Mouse (Mus musculus): ENCODE data around the gene Klc1. TPM values are rescaled to one million over a fixed set of nuclear protein-coding genes. Genes with fewer than 3 reads are reported as not detected.

The Klc1 gene
- total RNA-seq, 1 experiment: 47.9 TPM

- peaks cover 51% of the 10 kb centered on the region for H3K36me3 ChIP-seq (ENCODE audit: control insufficient read depth, insufficient read depth, low read length, poor library complexity, severe bottlenecking)
- DNase-seq (ENCODE audit: low read depth, low spot score): no peak
- H3K4me3 ChIP-seq (ENCODE audit: insufficient read depth in 1 of 2, low read depth in 1 of 2, low read length in 2 of 2, poor library complexity in 1 of 2, severe bottlenecking in 1 of 2): no peak overlapping the region
- no peaks in the 10 kb centered on the region for H3K9me3 ChIP-seq (ENCODE audit: control insufficient read depth, insufficient read depth, low read depth, low read length)
- in situ Hi-C loops (cut with MboI; ENCODE audit: low sequenced_read_pairs in 2 of 2, unreplicated experiment in 2 of 2): no loop called here
- peaks cover 0 to 25% of the 10 kb centered on the region in 2 experiments; a peak in 3 of 4 replicates for H3K4me1 ChIP-seq (ENCODE audit: control insufficient read depth in 2 of 2, insufficient read depth in 2 of 2, low read length in 2 of 2, poor library complexity in 1 of 2)
- no peak overlapping the region for H3K27ac ChIP-seq (ENCODE audit: insufficient read depth, low read depth, low read length, poor library complexity, severe bottlenecking)
- no peak overlapping the region for H3K9ac ChIP-seq (ENCODE audit: insufficient read depth, low read depth, low read length, poor library complexity, severe bottlenecking)
- TF ChIP-seq MAFK (IDR thresholded peaks at IDR 0.05; ENCODE audit: insufficient read depth, low read depth, low read length) (no peak), ZNF384 (IDR thresholded peaks at IDR 0.05; ENCODE audit: low read depth, low read length) (no peak), HCFC1 (IDR thresholded peaks at IDR 0.05; ENCODE audit: borderline replicate concordance, insufficient read depth, low read length) (no peak), ZC3H11A (IDR thresholded peaks at IDR 0.05; ENCODE audit: borderline replicate concordance, low read depth, low read length) (no peak)
These were observed 31.4 kb downstream of the Klc1 start for GRCm38 (mm10) chr12:111790090-111790489.

GRCm38 (mm10) chr12:111790631-111791030 is 32.0 kb downstream of the Klc1 start:
- no peak overlapping the region for H3K27ac ChIP-seq (ENCODE audit: insufficient read depth, low read depth, low read length, poor library complexity, severe bottlenecking)
- peaks cover 0 to 22% of the 10 kb centered on the region in 2 experiments; a peak in 3 of 4 replicates for H3K4me1 ChIP-seq (ENCODE audit: control insufficient read depth in 2 of 2, insufficient read depth in 2 of 2, low read length in 2 of 2, poor library complexity in 1 of 2)
- no peak overlapping the region for H3K4me3 ChIP-seq (ENCODE audit: insufficient read depth in 1 of 2, low read depth in 1 of 2, low read length in 2 of 2, poor library complexity in 1 of 2, severe bottlenecking in 1 of 2)
- H3K9me3 ChIP-seq (ENCODE audit: control insufficient read depth, insufficient read depth, low read depth, low read length): no peaks in the 10 kb centered on the region
- no peak overlapping the region for H3K9ac ChIP-seq (ENCODE audit: insufficient read depth, low read depth, low read length, poor library complexity, severe bottlenecking)
- in situ Hi-C loops (cut with MboI; ENCODE audit: low sequenced_read_pairs in 2 of 2, unreplicated experiment in 2 of 2): no loop called here
- DNase-seq (ENCODE audit: low read depth, low spot score): no peak
- peaks cover 48% of the 10 kb centered on the region for H3K36me3 ChIP-seq (ENCODE audit: control insufficient read depth, insufficient read depth, low read length, poor library complexity, severe bottlenecking)
- TF ChIP-seq MAFK (IDR thresholded peaks at IDR 0.05; ENCODE audit: insufficient read depth, low read depth, low read length) (no peak), ZC3H11A (IDR thresholded peaks at IDR 0.05; ENCODE audit: borderline replicate concordance, low read depth, low read length) (no peak), HCFC1 (IDR thresholded peaks at IDR 0.05; ENCODE audit: borderline replicate concordance, insufficient read depth, low read length) (no peak), CHD2 (IDR thresholded peaks at IDR 0.05; ENCODE audit: low read depth, low read length) (no peak), ZNF384 (IDR thresholded peaks at IDR 0.05; ENCODE audit: low read depth, low read length) (no peak)

- Histone ChIP-seq H3K4me3 (ENCODE audit: insufficient read depth in 1 of 2, low read depth in 1 of 2, low read length in 2 of 2, poor library complexity in 1 of 2, severe bottlenecking in 1 of 2) (no peak overlapping the region), H3K27ac (ENCODE audit: insufficient read depth, low read depth, low read length, poor library complexity, severe bottlenecking) (no peak overlapping the region), H3K9me3 (ENCODE audit: control insufficient read depth, insufficient read depth, low read depth, low read length) (no peaks in the 10 kb centered on the region), H3K36me3 (ENCODE audit: control insufficient read depth, insufficient read depth, low read length, poor library complexity, severe bottlenecking) (peaks cover 46% of the 10 kb centered on the region), H3K4me1 (ENCODE audit: control insufficient read depth in 2 of 2, insufficient read depth in 2 of 2, low read length in 2 of 2, poor library complexity in 1 of 2) (peaks cover 0 to 22% of the 10 kb centered on the region in 2 experiments; a peak in 3 of 4 replicates), H3K9ac (ENCODE audit: insufficient read depth, low read depth, low read length, poor library complexity, severe bottlenecking) (no peak overlapping the region)
- in situ Hi-C loops (cut with MboI; ENCODE audit: low sequenced_read_pairs in 2 of 2, unreplicated experiment in 2 of 2): no loop called here
- TF ChIP-seq ZNF384 (IDR thresholded peaks at IDR 0.05; ENCODE audit: low read depth, low read length) (no peak), CHD2 (IDR thresholded peaks at IDR 0.05; ENCODE audit: low read depth, low read length) (no peak), ZC3H11A (IDR thresholded peaks at IDR 0.05; ENCODE audit: borderline replicate concordance, low read depth, low read length) (no peak), HCFC1 (IDR thresholded peaks at IDR 0.05; ENCODE audit: borderline replicate concordance, insufficient read depth, low read length) (no peak), MAFK (IDR thresholded peaks at IDR 0.05; ENCODE audit: insufficient read depth, low read depth, low read length) (no peak)
- no peak for DNase-seq (ENCODE audit: low read depth, low spot score)
These were observed 32.9 kb downstream of the Klc1 start for GRCm38 (mm10) chr12:111791474-111792104.

- DNase-seq (ENCODE audit: low read depth, low spot score): no peak
- Histone ChIP-seq H3K27ac (ENCODE audit: insufficient read depth, low read depth, low read length, poor library complexity, severe bottlenecking) (no peak overlapping the region), H3K9me3 (ENCODE audit: control insufficient read depth, insufficient read depth, low read depth, low read length) (no peaks in the 10 kb centered on the region), H3K4me1 (ENCODE audit: control insufficient read depth in 2 of 2, insufficient read depth in 2 of 2, low read length in 2 of 2, poor library complexity in 1 of 2) (peaks cover 0 to 15% of the 10 kb centered on the region in 2 experiments; a peak in 2 of 4 replicates), H3K36me3 (ENCODE audit: control insufficient read depth, insufficient read depth, low read length, poor library complexity, severe bottlenecking) (peaks cover 34% of the 10 kb centered on the region), H3K4me3 (ENCODE audit: insufficient read depth in 1 of 2, low read depth in 1 of 2, low read length in 2 of 2, poor library complexity in 1 of 2, severe bottlenecking in 1 of 2) (no peak overlapping the region; a peak in 1 of 4 replicates), H3K9ac (ENCODE audit: insufficient read depth, low read depth, low read length, poor library complexity, severe bottlenecking) (no peak overlapping the region)
- TF ChIP-seq ZNF384 (IDR thresholded peaks at IDR 0.05; ENCODE audit: low read depth, low read length) (no peak), MAFK (IDR thresholded peaks at IDR 0.05; ENCODE audit: insufficient read depth, low read depth, low read length) (no peak), HCFC1 (IDR thresholded peaks at IDR 0.05; ENCODE audit: borderline replicate concordance, insufficient read depth, low read length) (no peak), CHD2 (IDR thresholded peaks at IDR 0.05; ENCODE audit: low read depth, low read length) (no peak)
- in situ Hi-C loops (cut with MboI; ENCODE audit: low sequenced_read_pairs in 2 of 2, unreplicated experiment in 2 of 2): no loop called here
These were observed 35.5 kb downstream of the Klc1 start for GRCm38 (mm10) chr12:111794102-111794501.
